Comparison of ENCODE assay signal across 14 mouse cellular contexts in genomic region chr17:23542835-23543234, GRCm38 (mm10). TPM values are rescaled to one million over a fixed set of nuclear protein-coding genes. Genes with fewer than 3 reads are reported as not detected.
DNase-seq lines count a peak whose midpoint lies in the region; ATAC-seq lines count a peak whose summit lies in the region.
"Had no signal": no experiment of that assay in that cellular context is flagged by ENCODE, and none has a peak within 500 bp of the region (broad histone marks: within the 10 kb centered on the region; RNA-seq: fewer than 3 reads in every experiment).

No protein-coding gene starts in this region.

- H3K9me3 ChIP-seq in hindbrain, embryonic 10.5 days: no peaks in the 10 kb centered on the region
- H3K9me3 ChIP-seq in hindbrain, embryonic 16.5 days (ENCODE audit: control insufficient read depth, low read length): no peaks in the 10 kb centered on the region
- no peaks in the 10 kb centered on the region for H3K9me3 ChIP-seq in midbrain, embryonic 11.5 days (ENCODE audit: control insufficient read depth, low read length)
- no peaks in the 10 kb centered on the region for H3K9me3 ChIP-seq in midbrain, embryonic 13.5 days
- H3K9me3 ChIP-seq in stomach, embryonic 16.5 days (replicated peaks; ENCODE audit: control insufficient read depth, low read length): no peaks in the 10 kb centered on the region
- H3K9me3 ChIP-seq: neural tube, embryonic 12.5 days had no signal

- H3K9ac ChIP-seq in hindbrain, embryonic 16.5 days (ENCODE audit: low read depth, low read length): no peak overlapping the region
- H3K9ac ChIP-seq in midbrain, embryonic 11.5 days (ENCODE audit: low read length): no peak overlapping the region
- no peak overlapping the region for H3K9ac ChIP-seq in midbrain, embryonic 13.5 days (replicated peaks)
- H3K9ac ChIP-seq in stomach, embryonic 16.5 days (ENCODE audit: low read length): no peak overlapping the region
- H3K9ac ChIP-seq: neural tube, embryonic 12.5 days had no signal

- H3K4me2 ChIP-seq in hindbrain, embryonic 16.5 days (ENCODE audit: low read length): no peak overlapping the region
- H3K4me2 ChIP-seq in midbrain, embryonic 11.5 days: no peak overlapping the region
- no peak overlapping the region for H3K4me2 ChIP-seq in midbrain, embryonic 13.5 days (replicated peaks)
- peak overlapping the region; percentile 5; the same call in 1 of the 2 replicates for H3K4me2 ChIP-seq in stomach, embryonic 16.5 days (ENCODE audit: low read depth, low read length)

- H3K27me3 ChIP-seq in hindbrain, embryonic 10.5 days (ENCODE audit: insufficient read depth, poor library complexity, severe bottlenecking): peaks cover 37% of the 10 kb centered on the region
- peaks cover 11% of the 10 kb centered on the region for H3K27me3 ChIP-seq in hindbrain, embryonic 16.5 days (replicated peaks; ENCODE audit: control insufficient read depth, insufficient read depth, low read length)
- peaks cover 12% of the 10 kb centered on the region for H3K27me3 ChIP-seq in midbrain, embryonic 11.5 days (ENCODE audit: control insufficient read depth, insufficient read depth, low read length)
- peaks cover 49% of the 10 kb centered on the region for H3K27me3 ChIP-seq in midbrain, embryonic 13.5 days
- peaks cover 9% of the 10 kb centered on the region for H3K27me3 ChIP-seq in stomach, embryonic 16.5 days (ENCODE audit: control insufficient read depth, insufficient read depth, low read length)

- H3K27ac ChIP-seq in hindbrain, embryonic 10.5 days: no peak overlapping the region
- H3K27ac ChIP-seq in hindbrain, embryonic 16.5 days (ENCODE audit: low read depth, low read length): no peak overlapping the region
- no peak overlapping the region for H3K27ac ChIP-seq in midbrain, embryonic 11.5 days (ENCODE audit: low read depth, low read length)
- no peak overlapping the region for H3K27ac ChIP-seq in midbrain, embryonic 13.5 days
- H3K27ac ChIP-seq in stomach, embryonic 16.5 days (ENCODE audit: low read length): peak overlapping the region; percentile 73
- H3K27ac ChIP-seq: neural tube, embryonic 12.5 days had no signal

- no peaks in the 10 kb centered on the region for H3K36me3 ChIP-seq in hindbrain, embryonic 10.5 days
- H3K36me3 ChIP-seq in hindbrain, embryonic 16.5 days (ENCODE audit: control insufficient read depth, insufficient read depth, low read length): no peaks in the 10 kb centered on the region
- no peaks in the 10 kb centered on the region for H3K36me3 ChIP-seq in midbrain, embryonic 11.5 days (ENCODE audit: control insufficient read depth, insufficient read depth, low read length)
- H3K36me3 ChIP-seq in midbrain, embryonic 13.5 days: no peaks in the 10 kb centered on the region
- no peaks in the 10 kb centered on the region for H3K36me3 ChIP-seq in stomach, embryonic 16.5 days (ENCODE audit: control insufficient read depth, insufficient read depth, low read length)
- H3K36me3 ChIP-seq: neural tube, embryonic 12.5 days had no signal

- no peak for ATAC-seq in hindbrain, embryonic 16.5 days
- no peak for ATAC-seq in midbrain, embryonic 11.5 days (ENCODE audit: low FRiP score)
- ATAC-seq in midbrain, embryonic 13.5 days: no peak
- ATAC-seq in stomach, embryonic 16.5 days (ENCODE audit: insufficient read depth, low FRiP score): no peak
- no peak for ATAC-seq in granulocyte monocyte progenitor cell, adult 5-6 weeks (replicated peaks; ENCODE audit: poor library complexity, severe bottlenecking)

- H3K4me3 ChIP-seq in hindbrain, embryonic 10.5 days: no peak overlapping the region
- H3K4me3 ChIP-seq in hindbrain, embryonic 16.5 days (ENCODE audit: low read length): no peak overlapping the region
- H3K4me3 ChIP-seq in midbrain, embryonic 11.5 days (ENCODE audit: low read depth, low read length): no peak overlapping the region
- no peak overlapping the region for H3K4me3 ChIP-seq in midbrain, embryonic 13.5 days (replicated peaks)
- H3K4me3 ChIP-seq in stomach, embryonic 16.5 days (replicated peaks; ENCODE audit: low read length): no peak overlapping the region
- H3K4me3 ChIP-seq: neural tube, embryonic 12.5 days had no signal

- WGBS in hindbrain, embryonic 10.5 days: 52% methylated on average over 4 of the region's 4 CpGs
- WGBS in hindbrain, embryonic 16.5 days: 54% methylated on average over 4 of the region's 4 CpGs
- WGBS in midbrain, embryonic 11.5 days: 63% methylated on average over 4 of the region's 4 CpGs
- 55% methylated on average over 4 of the region's 4 CpGs for WGBS in midbrain, embryonic 13.5 days
- 48% methylated on average over 4 of the region's 4 CpGs for WGBS in stomach, embryonic 16.5 days

- DNase-seq in hindbrain, embryonic 10.5 days (ENCODE audit: low spot score): peak; percentile 2
- DNase-seq in midbrain, embryonic 11.5 days (ENCODE audit: low spot score, missing footprints): peak; percentile 84
- DNase-seq in induced T-regulatory cell, adult 2 months (ENCODE audit: low read depth): peak; percentile 14
- DNase-seq: adrenal gland, postnatal 14 days; lung, postnatal 4 days; thymus, postnatal 36 days had no signal

- peaks cover 35% of the 10 kb centered on the region for H3K4me1 ChIP-seq in hindbrain, embryonic 10.5 days (replicated peaks)
- peaks cover 5% of the 10 kb centered on the region for H3K4me1 ChIP-seq in hindbrain, embryonic 16.5 days (ENCODE audit: control insufficient read depth, insufficient read depth, low read depth, low read length)
- H3K4me1 ChIP-seq in midbrain, embryonic 11.5 days (ENCODE audit: control insufficient read depth, insufficient read depth, low read length): no peaks in the 10 kb centered on the region
- H3K4me1 ChIP-seq in midbrain, embryonic 13.5 days (replicated peaks): peaks cover 5% of the 10 kb centered on the region; the same call in 1 of the 2 replicates
- peaks cover 11% of the 10 kb centered on the region; the same call in 1 of the 2 replicates for H3K4me1 ChIP-seq in stomach, embryonic 16.5 days (ENCODE audit: control insufficient read depth, insufficient read depth, low read length)

RNA-seq across cellular contexts. Expression of gene Zfp213, which starts 21.2 kb away (rescaled TPM):
- 25.3 and 27.5 TPM in 2 replicates for polyA plus RNA-seq in hindbrain, embryonic 10.5 days (2016; fragmentation: Nextera tagmentation; extraction: Ambion mirVana)
- 17.0 and 18.0 TPM in 2 replicates for polyA plus RNA-seq in hindbrain, embryonic 16.5 days (2015; fragmentation: Nextera tagmentation; extraction: Ambion mirVana)
- 17.5 and 19.9 TPM in 2 replicates for polyA plus RNA-seq in midbrain, embryonic 11.5 days (2014; fragmentation: Nextera tagmentation; extraction: Ambion mirVana)
- 18.0 and 20.4 TPM in 2 replicates for polyA plus RNA-seq in midbrain, embryonic 13.5 days (2015; fragmentation: Nextera tagmentation; extraction: Ambion mirVana)
- polyA plus RNA-seq in stomach, embryonic 16.5 days (2015; fragmentation: Nextera tagmentation; extraction: Ambion mirVana): 15.1 and 17.2 TPM in 2 replicates
- 4.9 and 6.9 TPM in 2 replicates for total RNA-seq in granulocyte monocyte progenitor cell, adult 5-6 weeks (2014; fragmentation: Nextera tagmentation)
- 9.7 and 10.7 TPM in 2 replicates for total RNA-seq in granulocyte monocyte progenitor cell, adult 5-6 weeks (2017)

RNA-seq across cellular contexts. Expression of gene Zfp13, which starts 56.5 kb away (rescaled TPM):
- polyA plus RNA-seq in hindbrain, embryonic 10.5 days (2016; fragmentation: Nextera tagmentation; extraction: Ambion mirVana): 22.5 and 23.4 TPM in 2 replicates
- 26.4 and 29.1 TPM in 2 replicates for polyA plus RNA-seq in hindbrain, embryonic 16.5 days (2015; fragmentation: Nextera tagmentation; extraction: Ambion mirVana)
- 16.3 and 16.5 TPM in 2 replicates for polyA plus RNA-seq in midbrain, embryonic 11.5 days (2014; fragmentation: Nextera tagmentation; extraction: Ambion mirVana)
- 26.6 and 28.7 TPM in 2 replicates for polyA plus RNA-seq in midbrain, embryonic 13.5 days (2015; fragmentation: Nextera tagmentation; extraction: Ambion mirVana)
- 11.5 and 11.8 TPM in 2 replicates for polyA plus RNA-seq in stomach, embryonic 16.5 days (2015; fragmentation: Nextera tagmentation; extraction: Ambion mirVana)
- total RNA-seq in granulocyte monocyte progenitor cell, adult 5-6 weeks (2014; fragmentation: Nextera tagmentation): 1.7 and 2.2 TPM in 2 replicates
- 0.46 and 0.56 TPM in 2 replicates for total RNA-seq in granulocyte monocyte progenitor cell, adult 5-6 weeks (2017)

RNA-seq across cellular contexts. Expression of gene Zscan10, which starts 57.8 kb away (rescaled TPM):
- 0.92 and 0.94 TPM in 2 replicates for polyA plus RNA-seq in hindbrain, embryonic 10.5 days (2016; fragmentation: Nextera tagmentation; extraction: Ambion mirVana)
- polyA plus RNA-seq in hindbrain, embryonic 16.5 days (2015; fragmentation: Nextera tagmentation; extraction: Ambion mirVana): 0.20 and 0.25 TPM in 2 replicates
- 0.22 TPM in 1 of 2 replicates, not detected in the other for polyA plus RNA-seq in midbrain, embryonic 11.5 days (2014; fragmentation: Nextera tagmentation; extraction: Ambion mirVana)
- polyA plus RNA-seq in midbrain, embryonic 13.5 days (2015; fragmentation: Nextera tagmentation; extraction: Ambion mirVana): not detected in 2 replicates
- 0.15 TPM in 1 of 2 replicates, not detected in the other for polyA plus RNA-seq in stomach, embryonic 16.5 days (2015; fragmentation: Nextera tagmentation; extraction: Ambion mirVana)
- not detected in 2 replicates for total RNA-seq in granulocyte monocyte progenitor cell, adult 5-6 weeks (2014; fragmentation: Nextera tagmentation)
- total RNA-seq in granulocyte monocyte progenitor cell, adult 5-6 weeks (2017): not detected in 2 replicates
- total RNA-seq: adrenal gland, postnatal 14 days; gastrocnemius, adult 8-10 months had no signal
- polyA plus RNA-seq: erythroblast, embryonic 14.5 days; kidney, adult 2 months had no signal

Comparison
In these comparisons a context has a peak if more than half of its experiments do, and no peak if none do; other contexts are left out.
1. DNase-seq: peak in every context shown above with its lines; median percentile 84 in midbrain, embryonic 11.5 days; 14 in induced T-regulatory cell, adult 2 months; 2 in hindbrain, embryonic 10.5 days.